Mouse (Mus musculus) adrenal gland, postnatal 36 days (tissue): ENCODE measurements around the gene Slc9a2. TPM values are rescaled to one million over a fixed set of nuclear protein-coding genes. Genes with fewer than 3 reads are reported as not detected.

Source experiments
- DNase-seq, 2 experiments: peaks; one replicate each; pipeline ENCODE4 v3.0.0; 2021; ENCODE audit warnings: mixed read lengths in 1 of 2
- total RNA-seq, 2 experiments: library from RNA; stranded (reverse); gene quantifications; 2 replicates each; pipeline ENCODE4 v1.2.3; 2021

Slc9a2 gene
- total RNA-seq, 2 experiments from 2014 or later, result 0.07 TPM

DNA sequence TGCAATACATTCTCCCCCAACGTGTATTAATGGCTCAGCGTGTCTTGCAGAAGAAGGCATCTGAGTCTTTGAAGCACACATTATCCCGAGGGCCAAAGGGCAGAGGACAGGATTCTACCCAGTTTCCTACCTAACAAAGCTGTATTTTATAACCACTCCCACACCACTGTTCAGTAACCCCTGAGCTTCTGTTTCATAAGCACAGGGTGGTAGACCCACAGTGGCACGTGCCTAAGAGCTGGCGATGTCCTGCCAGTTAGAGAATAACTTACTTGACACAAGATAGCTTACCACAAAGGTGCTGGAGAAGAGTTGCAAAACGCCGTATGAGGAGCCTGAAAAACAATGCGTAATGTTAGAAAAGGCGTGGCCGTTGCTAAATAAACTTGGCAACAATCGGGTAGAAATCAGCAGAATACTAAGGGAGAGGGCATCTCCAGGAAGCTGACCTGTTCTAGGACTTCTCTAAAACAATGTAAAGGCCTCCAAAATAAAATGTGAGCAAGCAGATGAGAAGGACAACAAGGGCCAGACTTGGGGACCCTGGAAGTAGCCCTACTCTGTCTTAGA, 105.6 kb downstream of the Slc9a2 start:
- DNase-seq, result no peak

DNA sequence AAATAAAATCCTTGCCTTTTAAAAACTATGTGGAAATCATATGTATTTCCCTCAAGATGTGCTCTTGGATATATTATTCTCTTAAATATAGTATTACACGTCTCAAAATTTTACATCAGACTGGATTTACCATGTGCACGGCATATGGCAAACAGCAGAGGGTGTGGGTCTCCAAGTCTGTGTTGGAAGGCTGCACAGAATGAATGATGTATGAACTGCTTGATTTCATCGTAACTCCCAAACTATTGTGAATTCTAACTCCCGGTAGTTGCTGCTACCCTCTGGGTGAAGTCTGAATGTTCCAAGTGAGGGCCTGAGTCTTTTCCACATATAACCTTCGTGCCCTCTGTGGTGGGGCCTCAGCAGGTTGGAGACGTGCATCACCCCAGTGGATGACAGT, 108.6 kb downstream of the Slc9a2 start:
- DNase-seq, result no peak

DNA sequence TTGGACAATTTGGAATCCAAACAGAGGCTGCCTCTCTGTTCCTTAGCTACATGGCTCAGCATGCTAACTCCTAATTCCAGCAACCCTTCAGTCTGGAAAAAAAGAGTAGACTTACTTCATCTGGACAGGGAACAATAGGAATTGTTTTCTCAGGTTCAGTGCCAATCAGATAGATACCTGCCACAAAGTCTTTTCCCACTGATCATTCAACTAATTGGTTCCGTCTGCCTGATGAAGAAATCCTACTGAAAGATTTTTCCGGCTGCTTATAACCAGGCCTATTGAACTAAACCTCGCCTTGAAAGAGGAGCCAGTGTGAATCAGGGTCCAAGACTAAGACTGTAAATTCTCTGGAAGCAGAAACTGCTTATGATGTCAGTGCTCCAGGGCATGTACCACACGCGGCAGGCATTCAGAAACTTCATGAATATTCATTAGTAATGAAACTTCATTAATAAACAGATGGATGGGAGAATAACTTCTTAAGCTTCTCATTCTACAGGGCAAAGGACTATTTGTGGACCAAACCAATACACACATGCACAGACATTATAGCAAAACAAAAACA, 109.4 kb downstream of the Slc9a2 start:
- DNase-seq, result no peak

DNA sequence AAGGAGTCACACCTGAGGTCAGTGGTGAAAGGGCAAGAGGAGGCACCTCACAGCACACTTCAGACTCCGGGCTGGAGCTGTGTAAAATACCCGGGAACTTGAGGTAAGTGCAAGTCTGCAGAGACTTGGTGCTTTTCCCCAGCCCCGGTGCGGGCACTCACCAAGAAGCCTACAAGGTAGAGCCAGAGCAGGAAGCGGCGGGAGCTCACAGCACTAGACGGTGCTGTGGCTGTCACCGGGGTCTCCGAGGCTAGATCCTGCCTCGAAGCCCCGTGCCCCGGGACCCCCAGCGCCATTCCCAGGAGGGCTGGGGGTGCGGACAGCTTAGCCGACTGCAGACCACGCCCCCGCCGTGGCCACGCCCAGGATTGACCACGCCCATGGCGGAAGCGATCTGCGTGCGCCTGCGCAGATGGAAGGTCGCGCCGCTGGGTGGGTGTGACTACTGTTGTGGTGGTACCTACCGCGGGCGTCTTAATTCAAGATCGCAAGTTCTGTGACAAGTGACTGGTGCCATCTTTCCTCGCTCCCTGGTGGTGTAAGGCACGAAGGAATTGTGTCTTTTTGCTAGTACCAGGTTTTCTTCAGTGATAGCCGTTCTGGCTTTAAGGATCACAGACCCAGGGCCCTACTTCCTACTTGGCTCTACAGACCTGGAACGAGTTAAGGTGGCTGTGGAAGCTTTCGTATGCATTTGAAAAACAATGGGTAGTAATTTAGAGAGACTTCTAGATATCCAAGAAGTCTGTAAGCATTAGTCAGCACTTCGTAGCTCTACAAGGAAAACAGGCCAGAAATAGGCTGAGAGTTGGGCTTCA, 110.2 kb downstream of the Slc9a2 start, which contains the start of gene Mfsd9:
Gene Mfsd9, minus strand, starts transcription at position 364 of the 818 bp plus-strand sequence.
- DNase-seq, result peak; percentile 93 to 95

GRCm38 (mm10) chr1:40795508-40795907, 115.1 kb downstream of the Slc9a2 start:
- DNase-seq, result no peak

GRCm38 (mm10) chr1:40797348-40797747, 117.0 kb downstream of the Slc9a2 start:
- peak; percentile 67 to 78 for DNase-seq

DNA sequence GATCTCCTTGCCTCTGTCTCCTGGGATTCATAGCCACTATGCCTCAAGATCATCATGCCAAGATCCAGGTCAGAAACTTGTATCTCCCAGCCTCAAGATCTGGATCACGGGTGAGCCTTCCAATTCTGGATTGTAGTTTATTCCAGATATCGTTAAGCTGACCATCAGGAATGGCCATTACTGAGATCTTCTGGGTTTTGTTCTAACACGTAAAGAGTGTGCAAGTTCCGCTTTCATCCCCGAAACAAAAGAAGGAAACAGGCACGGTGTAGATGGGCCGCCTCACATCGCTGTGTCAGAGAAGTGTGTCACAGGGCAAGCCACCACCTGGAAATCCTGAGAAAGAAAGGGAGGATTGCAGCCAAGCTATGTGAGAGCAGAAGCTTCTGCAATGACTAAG, 118.7 kb downstream of the Slc9a2 start:
- no peak for DNase-seq

- no peak for DNase-seq
These were observed 120.5 kb downstream of the Slc9a2 start for GRCm38 (mm10) chr1:40800908-40801307.

DNA sequence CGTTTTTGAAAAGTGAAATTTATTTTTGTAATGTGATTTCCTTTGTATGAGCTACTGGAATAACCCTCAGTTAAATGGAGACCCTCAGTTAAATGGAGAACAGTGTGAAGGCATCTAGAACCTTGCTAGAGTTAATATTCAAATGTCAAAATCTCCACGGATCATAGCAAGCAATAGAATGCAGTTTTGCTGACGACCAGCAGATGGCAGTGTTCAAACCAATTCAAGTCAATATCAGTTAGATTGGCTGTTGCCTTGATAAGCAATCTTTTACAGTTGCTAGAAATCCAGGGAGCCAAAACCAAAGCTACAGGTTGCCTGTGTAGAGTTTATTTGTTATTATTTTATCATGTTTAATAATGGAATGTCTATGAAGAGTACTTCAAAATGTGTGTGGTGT, 122.4 kb downstream of the Slc9a2 start:
- peak; percentile 39 to 68 for DNase-seq

GRCm38 (mm10) chr1:40804118-40804517, 123.7 kb downstream of the Slc9a2 start:
- DNase-seq, result no peak

GRCm38 (mm10) chr1:40805351-40805750, 125.0 kb downstream of the Slc9a2 start, which contains the start of gene Tmem182:
TSS of gene Tmem182 (plus strand) at chr1:40805601.
- DNase-seq, result peak; percentile 23 to 58

DNA sequence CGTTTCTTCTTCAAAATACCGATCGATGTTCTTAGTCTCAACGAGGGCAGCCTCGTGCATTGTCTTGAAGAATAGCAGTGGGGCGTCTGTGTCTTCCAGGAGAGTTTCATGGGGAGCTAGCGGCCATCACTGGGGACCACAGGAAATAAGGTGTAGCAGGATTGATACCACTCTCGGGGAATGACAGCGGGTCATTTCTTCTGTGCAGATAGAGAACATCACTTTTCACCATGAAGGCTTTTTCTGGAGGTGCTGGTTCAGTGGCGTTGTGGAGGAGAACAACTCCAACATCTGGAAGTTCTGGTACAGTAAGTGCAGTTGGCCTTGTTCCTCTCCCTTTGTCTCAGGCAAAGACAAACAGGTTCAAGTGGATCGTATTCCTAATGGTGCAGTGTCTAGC, 125.5 kb downstream of the Slc9a2 start:
- no peak for DNase-seq

GRCm38 (mm10) chr1:40808643-40809042, 128.3 kb downstream of the Slc9a2 start:
- no peak for DNase-seq

GRCm38 (mm10) chr1:40815071-40815845, 134.9 kb downstream of the Slc9a2 start:
- DNase-seq, result no peak

Other genes starting within 250 kb of the Slc9a2 start
- gene Il18r1, start 215.0 kb upstream of the Slc9a2 start, total RNA-seq, result under 1 TPM in 1 of 2 experiments, not detected in 1; 0.46 TPM
- gene Il18rap, start 165.2 kb upstream of the Slc9a2 start, total RNA-seq, result under 1 TPM in 1 of 2 experiments, not detected in 1; 0.20 TPM
- gene Slc9a4, start 100.5 kb upstream of the Slc9a2 start, total RNA-seq, result not detected
- 1 to 10 TPM; 1.8 to 3.9 TPM for gene Mfsd9, start 110.1 kb downstream of the Slc9a2 start, total RNA-seq
- 1 to 10 TPM in 1 of 2 experiments, under 1 TPM in 1; 0.95 to 3.6 TPM for gene Tmem182, start 125.0 kb downstream of the Slc9a2 start, total RNA-seq